Mouse (Mus musculus) bone marrow macrophage, adult 2 months (primary cell): ENCODE data around the gene Hspa1a. TPM values are rescaled to one million over a fixed set of nuclear protein-coding genes. Genes with fewer than 3 reads are reported as not detected.
A peak's percentile ranks its signal among the peaks of the same experiment; 100 is the strongest.
"Not testable (repeated sequence)": the region's sequence is repeated elsewhere in the genome, so short reads cannot be mapped to it uniquely, and the experiment has no call there.

Experiments used
- H3K27ac ChIP-seq: 2 replicates; pipeline ENCODE4 v1.5.1; 2012; ENCODE audit warnings: low read depth, low read length; ENCODE audit not compliant: insufficient read depth
- H3K4me1 ChIP-seq: 2 replicates; pipeline ENCODE4 v1.6.1; 2012; ENCODE audit warnings: low read length; ENCODE audit not compliant: control insufficient read depth, insufficient read depth
- H3K4me3 ChIP-seq: 2 replicates; pipeline ENCODE4 v1.5.1; 2012; ENCODE audit warnings: mild to moderate bottlenecking, low read length, moderate library complexity; ENCODE audit not compliant: insufficient read depth
- CTCF ChIP-seq: IDR thresholded peaks from 2 replicates; pipeline ENCODE4 v1.5.1; 2012; ENCODE audit warnings: low read depth, mild to moderate bottlenecking, low read length, moderate library complexity
- POLR2A ChIP-seq: IDR thresholded peaks from 2 replicates; pipeline ENCODE4 v1.6.1; 2012; ENCODE audit warnings: mild to moderate bottlenecking, low read depth, low read length, borderline replicate concordance
- polyA plus RNA-seq: library from polyadenylated mRNA; stranded (reverse); fragments of >200 nt; gene quantifications from 2 replicates; pipeline ENCODE4 v1.2.4, GENCODE M21; 2012; ENCODE audit not compliant: missing spikeins, insufficient read depth, insufficient read length

Gene Hspa1a
- polyA plus RNA-seq, 1 experiment = 1.3 TPM

DNA sequence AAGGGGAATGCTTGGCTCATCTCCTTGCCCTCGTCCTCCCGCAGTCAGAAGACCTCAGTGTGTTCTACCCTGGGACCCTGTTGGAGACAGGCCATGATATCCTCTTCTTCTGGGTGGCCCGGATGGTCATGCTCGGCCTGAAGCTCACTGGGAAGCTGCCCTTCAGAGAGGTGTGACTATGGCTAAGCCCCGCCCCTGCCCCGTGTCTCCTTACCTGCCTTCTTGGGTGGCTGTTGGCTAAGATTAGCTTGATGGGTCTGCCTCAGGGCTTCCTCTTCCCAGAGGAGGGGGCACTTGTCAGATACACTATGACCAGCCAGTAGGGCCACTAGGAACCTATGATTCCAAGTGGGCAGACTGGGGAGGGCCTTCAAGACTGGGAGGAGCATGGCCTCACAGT lies 41.3 kb upstream of the Hspa1a start:
- Histone ChIP-seq H3K4me3 (no peak overlapping the region), H3K27ac (no peak overlapping the region), H3K4me1 (no peaks in the 10 kb centered on the region)
- TF ChIP-seq POLR2A (no peak), CTCF (no peak)

DNA sequence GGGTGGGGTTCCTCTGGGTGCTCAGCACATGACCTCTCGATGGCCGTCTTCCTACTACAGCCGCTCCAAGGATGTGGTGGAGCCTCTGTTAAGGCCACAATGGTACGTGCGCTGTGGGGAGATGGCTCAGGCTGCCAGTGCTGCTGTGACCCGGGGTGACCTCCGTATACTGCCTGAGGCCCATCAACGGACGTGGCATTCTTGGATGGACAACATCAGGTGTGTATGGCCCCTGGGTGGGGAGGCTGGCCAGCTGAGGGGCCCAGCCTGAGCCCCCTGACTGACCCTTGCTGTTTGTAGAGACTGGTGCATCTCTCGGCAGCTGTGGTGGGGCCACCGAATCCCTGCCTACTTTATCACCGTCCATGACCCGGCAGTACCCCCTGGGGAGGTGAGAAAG lies 40.5 kb upstream of the Hspa1a start:
- Histone ChIP-seq H3K27ac (no peak overlapping the region), H3K4me3 (no peak overlapping the region), H3K4me1 (no peaks in the 10 kb centered on the region)
- TF ChIP-seq POLR2A (no peak), CTCF (no peak)

DNA sequence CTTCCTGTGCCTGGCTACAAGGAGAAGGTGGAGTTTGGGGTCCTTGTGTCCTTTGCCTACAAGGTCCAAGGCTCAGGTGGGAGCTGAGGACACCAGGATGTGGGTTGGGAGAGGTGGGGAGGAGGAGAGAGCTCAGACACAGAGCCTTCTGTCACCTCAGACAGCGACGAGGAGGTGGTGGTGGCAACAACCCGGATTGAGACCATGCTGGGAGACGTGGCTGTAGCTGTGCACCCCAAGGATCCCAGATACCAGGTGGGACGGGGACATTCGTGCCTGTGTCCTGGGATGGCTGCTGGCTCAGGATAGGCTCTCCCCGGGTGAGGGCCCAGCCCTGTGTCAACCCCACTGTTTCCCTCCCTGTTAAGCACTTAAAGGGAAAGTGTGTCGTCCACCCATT lies 39.5 kb upstream of the Hspa1a start:
- no peak overlapping the region for H3K4me3 ChIP-seq
- H3K4me1 ChIP-seq = no peaks in the 10 kb centered on the region
- H3K27ac ChIP-seq = no peak overlapping the region
- no peak for TF ChIP-seq POLR2A
- no peak for TF ChIP-seq CTCF

DNA sequence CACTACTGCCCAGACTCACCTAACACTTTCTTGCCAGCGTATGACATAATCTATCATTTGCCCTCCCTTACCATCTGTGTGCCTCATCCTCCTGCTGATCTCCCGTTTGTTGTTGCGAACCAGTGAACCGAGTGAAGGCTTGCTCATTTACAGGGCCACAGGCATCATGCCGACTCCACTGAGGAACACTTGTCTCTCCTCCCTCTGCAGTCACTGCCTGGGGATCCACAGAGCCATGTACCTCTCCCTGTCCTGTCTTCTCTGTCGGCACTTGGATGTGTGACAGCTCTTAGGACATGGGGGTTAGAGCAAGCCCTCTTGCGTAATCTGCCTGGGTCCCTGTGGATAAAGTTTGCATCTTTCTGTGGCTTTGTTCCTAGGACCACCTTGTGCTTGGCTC lies 37.6 kb upstream of the Hspa1a start:
- TF ChIP-seq POLR2A (no peak), CTCF (no peak)
- H3K27ac ChIP-seq = no peak overlapping the region
- H3K4me3 ChIP-seq = no peak overlapping the region
- no peaks in the 10 kb centered on the region for H3K4me1 ChIP-seq

DNA sequence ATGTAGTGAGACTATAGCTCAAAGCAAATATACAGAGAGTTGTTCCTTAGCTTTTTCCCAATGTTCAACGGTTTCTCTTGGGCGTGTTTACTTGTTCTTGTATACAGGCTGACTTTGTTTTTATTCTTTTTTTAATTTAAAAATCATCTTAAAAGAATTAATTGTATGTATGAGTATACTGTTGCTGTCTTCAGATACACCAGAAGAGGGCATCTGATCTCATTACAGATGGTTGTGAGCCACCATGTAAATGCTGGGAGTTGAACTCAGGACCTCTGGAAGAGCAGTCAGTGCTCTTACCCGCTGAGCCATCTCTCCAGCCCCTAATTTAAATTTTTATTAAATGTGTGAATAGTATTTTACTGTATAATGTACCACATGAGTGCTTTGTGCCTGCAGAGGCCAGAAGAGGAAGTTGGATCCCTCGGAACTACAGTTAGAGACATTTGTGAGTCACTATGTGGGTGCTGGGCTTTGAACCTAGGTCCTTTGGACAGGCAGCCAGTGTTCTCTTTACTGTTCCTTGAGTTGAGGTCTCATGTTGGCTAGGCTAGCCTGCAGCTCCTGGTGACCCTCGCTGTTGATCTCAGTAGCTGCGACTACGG lies 35.5 kb upstream of the Hspa1a start:
- Histone ChIP-seq H3K4me3 (no peak overlapping the region), H3K27ac (no peak overlapping the region), H3K4me1 (peaks cover 8% of the 10 kb centered on the region)
- peak; percentile 38; the same call in 1 of the 2 replicates for TF ChIP-seq CTCF
- no peak for TF ChIP-seq POLR2A

DNA sequence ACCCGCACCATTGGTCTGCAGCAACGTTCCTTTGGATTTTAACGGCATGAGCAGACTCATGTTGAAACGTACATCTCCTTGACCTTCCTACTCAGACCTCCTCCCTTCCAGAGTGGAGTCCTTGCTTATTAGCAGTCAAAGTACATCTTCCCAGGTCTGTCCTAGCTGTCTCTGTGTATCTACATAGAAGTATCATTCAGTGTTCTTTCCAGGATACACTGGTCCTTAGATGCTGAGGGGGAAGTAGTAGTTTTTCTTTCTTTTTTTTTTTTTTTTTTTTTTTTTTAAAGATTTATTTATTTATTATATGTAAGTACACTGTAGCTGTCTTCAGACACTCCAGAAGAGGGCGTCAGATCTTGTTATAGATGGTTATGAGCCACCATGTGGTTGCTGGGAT lies 33.9 kb upstream of the Hspa1a start:
- not testable (repeated sequence) for H3K4me3 ChIP-seq, H3K27ac ChIP-seq, H3K4me1 ChIP-seq

DNA sequence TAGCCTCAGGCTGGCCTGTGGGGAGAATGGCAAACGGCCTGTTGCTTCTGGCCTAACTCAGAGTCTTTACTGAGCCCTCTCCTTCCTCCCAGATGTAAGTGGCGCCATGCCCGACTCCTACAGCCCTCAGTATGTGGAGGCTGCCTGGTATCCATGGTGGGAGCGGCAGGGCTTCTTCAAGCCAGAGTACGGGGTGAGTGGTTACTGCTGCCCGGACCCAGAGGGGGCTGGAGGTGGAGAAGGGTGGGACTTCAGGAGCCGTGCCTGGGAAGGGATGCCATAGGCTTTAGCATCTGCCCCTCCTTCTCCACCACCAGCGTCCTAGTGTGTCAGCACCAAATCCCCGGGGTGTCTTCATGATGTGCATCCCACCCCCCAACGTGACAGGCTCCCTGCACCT lies 33.2 kb upstream of the Hspa1a start:
- H3K4me1 ChIP-seq = peaks cover 8% of the 10 kb centered on the region
- TF ChIP-seq CTCF = no peak
- no peak for TF ChIP-seq POLR2A
- no peak overlapping the region for H3K4me3 ChIP-seq

DNA sequence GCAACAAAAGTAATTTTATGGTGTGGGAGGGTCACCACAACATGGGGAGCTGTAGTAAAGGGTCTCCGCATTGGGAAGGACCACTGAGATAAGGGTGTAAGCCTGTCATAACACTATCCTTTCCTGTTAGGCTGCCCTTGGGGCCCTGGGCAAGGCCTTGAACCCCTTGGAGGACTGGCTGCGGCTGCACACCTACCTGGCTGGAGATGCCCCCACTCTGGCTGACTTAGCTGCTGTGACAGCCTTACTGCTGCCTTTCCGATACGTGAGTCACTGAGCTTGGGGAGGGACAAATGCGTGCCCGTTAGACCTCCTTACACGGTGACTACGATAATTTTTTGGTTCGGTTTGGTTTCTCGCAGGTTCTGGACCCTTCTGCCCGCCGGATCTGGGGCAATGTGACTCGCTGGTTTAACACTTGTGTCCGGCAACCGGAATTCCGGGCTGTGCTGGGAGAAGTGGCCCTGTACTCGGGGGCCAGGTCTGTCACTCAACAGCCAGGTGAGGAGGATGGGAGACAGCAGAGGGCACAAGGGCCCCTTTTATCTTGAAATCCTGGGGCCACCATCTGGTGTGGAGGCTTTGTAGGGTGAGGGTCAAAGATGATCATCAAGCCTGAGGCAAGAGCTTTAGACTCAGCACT lies 32.2 kb upstream of the Hspa1a start:
- H3K4me1 ChIP-seq = peaks cover 8% of the 10 kb centered on the region
- no peak overlapping the region for H3K4me3 ChIP-seq
- H3K27ac ChIP-seq = no peak overlapping the region
- no peak for TF ChIP-seq POLR2A
- TF ChIP-seq CTCF = no peak

More for the DNA sequence above, 33.2 kb upstream of the Hspa1a start:
- H3K27ac ChIP-seq = no peak overlapping the region

DNA sequence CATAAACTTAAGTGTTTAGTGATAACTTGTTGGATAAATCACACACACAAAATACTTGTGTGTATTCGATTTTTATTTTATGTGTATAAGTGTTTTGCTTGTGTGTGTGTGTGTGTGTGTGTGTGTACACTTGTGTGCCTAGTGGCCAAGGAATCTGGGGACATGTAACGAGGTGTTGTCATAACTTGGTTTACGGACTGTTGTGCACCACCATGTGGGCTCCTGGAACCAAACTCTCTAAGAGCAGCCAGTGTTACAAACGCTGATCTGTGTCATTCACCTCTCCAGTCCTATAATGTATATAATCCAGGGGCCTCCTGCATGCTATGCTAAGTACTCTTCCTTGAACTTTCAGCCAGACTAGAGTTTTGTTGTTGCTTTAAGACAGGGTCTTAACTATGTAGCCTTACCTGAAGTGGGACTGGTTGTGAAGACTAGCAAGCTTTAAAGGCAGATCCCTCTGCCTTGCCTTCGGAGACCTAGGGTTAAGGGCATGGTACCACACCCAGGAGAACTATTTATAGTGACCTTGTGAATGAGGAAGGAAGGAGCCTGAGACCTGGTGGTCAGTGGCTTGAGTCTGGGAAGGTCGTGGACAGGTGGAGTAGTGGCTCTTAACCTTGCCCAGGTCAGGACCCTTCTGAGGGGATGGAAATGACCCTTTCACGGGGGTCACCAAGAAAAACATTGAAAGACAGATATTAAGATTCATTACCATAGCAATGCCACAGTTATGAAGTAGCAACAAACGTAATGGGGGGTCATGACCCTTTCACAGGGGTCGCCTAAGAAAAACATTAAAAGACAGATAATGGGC lies 31.3 kb upstream of the Hspa1a start:
- H3K27ac ChIP-seq = no peak overlapping the region
- TF ChIP-seq POLR2A = no peak
- no peak for TF ChIP-seq CTCF

DNA sequence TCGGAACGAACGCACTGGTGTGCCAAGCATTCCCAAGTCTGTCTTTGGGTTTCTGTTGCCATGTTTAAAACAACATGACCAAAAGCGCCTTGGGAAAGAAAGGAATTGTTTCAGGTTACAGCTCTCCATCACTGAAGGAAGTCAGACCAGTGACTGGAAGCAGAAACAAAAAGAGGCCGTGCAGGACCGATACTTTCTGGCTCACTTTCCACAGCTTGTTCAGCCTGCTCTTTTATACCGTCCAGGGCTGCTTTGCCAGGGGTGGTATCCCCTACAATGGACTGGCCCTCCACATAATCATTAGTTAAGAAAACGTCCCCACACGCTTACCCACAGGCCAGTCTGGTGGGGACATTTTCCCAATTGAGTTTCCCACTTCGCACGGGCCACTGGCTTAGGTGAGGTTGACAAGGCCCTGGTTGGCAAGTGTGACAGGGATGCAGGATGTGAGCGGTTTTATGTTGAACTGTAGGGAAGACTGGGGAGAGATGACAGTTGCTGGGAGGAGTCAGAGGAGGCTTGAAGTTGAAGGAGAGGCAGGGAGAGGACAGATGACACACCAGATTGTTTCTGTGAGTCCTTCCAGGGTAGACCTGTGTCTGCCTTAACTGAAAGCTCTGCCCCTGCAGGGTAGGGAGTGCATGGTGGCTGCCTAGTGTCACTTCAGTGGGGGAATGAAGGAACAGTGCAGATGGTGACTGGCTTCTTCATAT lies 30.4 kb upstream of the Hspa1a start:
- H3K4me1 ChIP-seq = peaks cover 18% of the 10 kb centered on the region
- peak overlapping the region; percentile 91 for H3K4me3 ChIP-seq
- peak overlapping the region; percentile 96 for H3K27ac ChIP-seq
- no peak for TF ChIP-seq POLR2A
- no peak for TF ChIP-seq CTCF

More for the DNA sequence above, 31.3 kb upstream of the Hspa1a start:
- Histone ChIP-seq H3K4me1 (peaks cover 10% of the 10 kb centered on the region), H3K4me3 (peak overlapping the region; percentile 91; the same call in 1 of the 2 replicates)
